Mouse (Mus musculus): ENCODE results near the gene Rflnb.

Rflnb gene

GRCm38 (mm10) chr11:75990965-75991835 lies 36.4 kb downstream of the Rflnb start:
- DNase-seq = no peak

- DNase-seq = no peak
Observed at GRCm38 (mm10) chr11:75985948-75986347, 41.6 kb downstream of the Rflnb start.

GRCm38 (mm10) chr11:75984581-75984980 lies 43.0 kb downstream of the Rflnb start:
- DNase-seq = no peak

- no peak for DNase-seq
Observed at GRCm38 (mm10) chr11:75983194-75983593, 44.4 kb downstream of the Rflnb start.

- DNase-seq = no peak
Observed at GRCm38 (mm10) chr11:75980413-75980812, 47.2 kb downstream of the Rflnb start.

- DNase-seq = no peak
Observed at GRCm38 (mm10) chr11:75978051-75978450, 49.5 kb downstream of the Rflnb start.

GRCm38 (mm10) chr11:75976748-75977147 lies 50.8 kb downstream of the Rflnb start:
- DNase-seq = no peak

- peak in 1 of 2 experiments; percentile 26 for DNase-seq
Observed at GRCm38 (mm10) chr11:75973988-75974387, 53.6 kb downstream of the Rflnb start.

- DNase-seq = peak in 1 of 2 experiments; percentile 32
Observed at GRCm38 (mm10) chr11:75972916-75973567, 54.5 kb downstream of the Rflnb start.

GRCm38 (mm10) chr11:75972188-75972587 lies 55.4 kb downstream of the Rflnb start:
- no peak for DNase-seq

- no peak for DNase-seq
Observed at GRCm38 (mm10) chr11:75970629-75971028, 57.0 kb downstream of the Rflnb start.

Data from cerebellum, postnatal 25 days (tissue).